Mouse (Mus musculus): Measurements from ENCODE around the gene Ces1c. TPM values are rescaled to one million over a fixed set of nuclear protein-coding genes. Genes with fewer than 3 reads are reported as not detected.

Gene Ces1c
- 0.22 TPM for polyA plus RNA-seq (2014; fragmentation: Illumina TruSeq; extraction: RNeasy Lipid Tissue Mini Kit (QIAGEN cat#74804); ENCODE audit: low read depth, low replicate concordance)

DNA sequence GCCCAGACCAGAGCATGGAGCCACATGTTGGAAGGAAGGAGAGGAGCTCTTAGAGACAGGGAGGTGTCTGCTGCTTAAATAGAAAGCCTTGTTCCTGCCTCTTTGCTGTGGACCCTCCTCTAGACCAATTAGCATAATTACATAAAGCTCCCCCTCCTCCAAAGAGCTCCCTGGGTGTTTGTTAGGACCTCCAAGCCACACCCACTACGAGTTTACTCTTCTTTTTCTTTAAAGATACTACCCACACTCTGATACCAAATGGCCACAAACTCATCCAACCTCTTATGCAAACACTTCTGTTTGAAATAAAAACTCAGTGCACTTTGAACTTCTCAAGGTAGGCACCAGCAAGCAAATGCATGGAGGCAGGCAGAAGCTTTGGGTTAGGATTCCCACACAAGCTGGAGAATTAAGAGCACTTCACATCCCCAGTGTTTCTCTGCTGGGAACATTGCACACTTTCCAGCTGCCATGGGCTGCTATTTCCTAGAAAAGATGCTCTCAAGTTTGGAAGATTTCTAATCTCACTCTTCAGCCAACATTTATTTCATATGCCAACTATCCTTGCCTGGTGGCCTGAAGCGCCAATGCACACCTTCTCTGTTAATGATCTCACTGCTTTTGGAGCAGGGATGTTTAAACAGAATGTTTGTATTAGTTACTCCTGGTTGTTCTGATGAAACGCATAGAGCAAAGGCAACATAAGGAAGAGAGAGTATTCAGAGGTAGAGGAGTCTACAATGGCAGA is at the start of gene Ces1c:
TSS of gene Ces1c (minus strand) at position 51 of the 748 bp plus-strand sequence.

DNA sequence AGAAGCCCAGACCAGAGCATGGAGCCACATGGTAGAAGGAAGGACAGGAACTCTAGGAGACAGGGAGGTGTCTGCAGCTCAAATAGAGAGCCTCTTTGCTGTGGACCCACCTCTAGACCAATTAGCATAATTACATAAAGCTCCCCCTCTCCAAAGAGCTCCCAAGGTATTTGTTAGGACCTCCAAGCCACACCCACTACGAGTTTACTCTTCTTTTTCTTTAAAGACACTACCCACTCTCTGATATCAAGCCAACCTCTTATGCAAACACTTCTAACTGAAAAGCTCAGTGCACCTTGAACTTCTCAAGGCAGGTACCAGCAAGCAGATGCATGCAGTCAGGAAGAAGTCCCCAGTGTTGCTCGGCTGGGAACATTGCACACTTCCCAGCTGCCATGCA is 51.2 kb downstream of the Ces1c start, which contains the start of gene Ces1b:
TSS of gene Ces1b (minus strand) at position 131 of the 400 bp plus-strand sequence.

Other genes with a start within 250 kb of the Ces1c start
- gene Capns2, start 229.9 kb downstream of the Ces1c start, polyA plus RNA-seq (2014; fragmentation: Illumina TruSeq; extraction: RNeasy Lipid Tissue Mini Kit (QIAGEN cat#74804); ENCODE audit: low read depth, low replicate concordance) = 0.36 TPM
- gene Slc6a2, start 171.2 kb downstream of the Ces1c start, polyA plus RNA-seq (2014; fragmentation: Illumina TruSeq; extraction: RNeasy Lipid Tissue Mini Kit (QIAGEN cat#74804); ENCODE audit: low read depth, low replicate concordance) = 0.03 TPM
- 2.4 TPM for gene Ces1a, start 83.1 kb downstream of the Ces1c start, polyA plus RNA-seq (2014; fragmentation: Illumina TruSeq; extraction: RNeasy Lipid Tissue Mini Kit (QIAGEN cat#74804); ENCODE audit: low read depth, low replicate concordance)
- not detected for gene Ces1b, start 51.3 kb downstream of the Ces1c start, polyA plus RNA-seq (2014; fragmentation: Illumina TruSeq; extraction: RNeasy Lipid Tissue Mini Kit (QIAGEN cat#74804); ENCODE audit: low read depth, low replicate concordance)
- gene Ces1d, start 66.6 kb upstream of the Ces1c start, polyA plus RNA-seq (2014; fragmentation: Illumina TruSeq; extraction: RNeasy Lipid Tissue Mini Kit (QIAGEN cat#74804); ENCODE audit: low read depth, low replicate concordance) = 26.4 TPM
- gene Ces1e, start 98.3 kb upstream of the Ces1c start, polyA plus RNA-seq (2014; fragmentation: Illumina TruSeq; extraction: RNeasy Lipid Tissue Mini Kit (QIAGEN cat#74804); ENCODE audit: low read depth, low replicate concordance) = not detected
- not detected for gene Ces1f, start 148.5 kb upstream of the Ces1c start, polyA plus RNA-seq (2014; fragmentation: Illumina TruSeq; extraction: RNeasy Lipid Tissue Mini Kit (QIAGEN cat#74804); ENCODE audit: low read depth, low replicate concordance)
- gene Ces1g, start 206.0 kb upstream of the Ces1c start, polyA plus RNA-seq (2014; fragmentation: Illumina TruSeq; extraction: RNeasy Lipid Tissue Mini Kit (QIAGEN cat#74804); ENCODE audit: low read depth, low replicate concordance) = 0.21 TPM
- gene Ces1h, start 248.4 kb upstream of the Ces1c start, polyA plus RNA-seq (2014; fragmentation: Illumina TruSeq; extraction: RNeasy Lipid Tissue Mini Kit (QIAGEN cat#74804); ENCODE audit: low read depth, low replicate concordance) = 1.5 TPM

All from testis, adult 10 weeks (tissue).